Mouse (Mus musculus) layer of hippocampus, adult 9-11 months (tissue): Measurements from ENCODE around the gene Usp27x.

Experiments used
- DNase-seq: peaks from one replicate; pipeline ENCODE4 v3.0.0; 2022

Gene Usp27x

GRCm38 (mm10) chrX:7375716-7376480 is at the start of gene Usp27x:
Gene Usp27x (minus strand): TSS chrX:7375830.
- DNase-seq: peak; percentile 61

DNA sequence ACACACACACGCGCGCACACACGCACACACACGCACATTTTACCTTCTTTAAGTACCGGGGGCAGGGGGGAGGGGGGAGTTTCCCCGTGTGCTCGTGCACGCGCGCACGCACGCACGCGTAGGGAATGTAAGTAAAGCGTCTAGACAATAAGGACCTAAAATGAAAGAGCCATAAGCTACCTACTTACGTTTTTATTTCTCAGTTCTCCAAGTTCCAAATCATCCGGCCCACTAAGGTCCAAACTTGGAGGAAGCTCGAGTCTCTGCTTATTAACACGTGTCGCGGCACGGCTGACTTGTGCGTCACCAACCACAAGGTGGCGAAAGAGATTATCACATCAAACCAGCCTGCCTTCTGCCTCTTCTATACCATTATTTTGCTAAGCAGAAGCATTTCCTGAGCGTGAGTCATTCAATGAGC is 47.1 kb upstream of the Usp27x start:
- peak; percentile 75 for DNase-seq

DNA sequence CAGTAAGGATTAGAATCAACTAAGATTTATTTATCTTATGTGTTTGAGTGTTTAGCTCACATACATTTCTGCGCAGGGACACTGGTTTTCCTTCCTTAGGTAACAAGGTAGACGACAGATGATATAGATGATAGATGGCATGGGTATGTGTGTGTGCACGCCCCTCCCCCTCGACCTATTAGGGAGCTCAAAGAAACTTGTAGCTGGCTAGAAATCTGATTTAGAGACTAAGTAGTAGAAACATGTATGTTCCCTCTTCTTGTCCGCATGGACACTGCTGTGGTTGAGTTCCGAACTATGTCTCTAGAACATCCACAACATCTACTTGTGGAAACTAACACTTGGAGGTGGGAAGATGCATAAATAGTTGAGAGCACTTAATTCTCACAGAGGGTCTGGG is 46.5 kb upstream of the Usp27x start:
- DNase-seq: no peak

DNA sequence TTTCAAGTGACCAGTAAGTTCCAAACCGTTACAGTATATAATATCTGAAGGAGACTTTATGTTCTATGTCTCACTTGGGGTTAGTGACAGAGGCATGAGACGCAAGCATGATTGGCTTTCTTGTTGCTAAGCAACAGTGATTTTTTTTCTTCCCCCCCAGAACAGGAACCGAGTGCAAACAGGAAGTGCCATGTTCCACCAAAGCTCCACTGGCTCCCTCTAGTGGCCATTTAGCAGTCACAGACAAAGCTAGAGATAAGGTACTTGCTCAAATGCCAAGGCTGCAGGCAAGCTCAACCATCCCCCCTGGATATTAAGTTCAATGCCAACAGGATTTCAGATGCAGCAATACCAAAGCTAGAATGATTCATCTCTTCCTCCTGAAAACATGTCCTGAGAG is 45.4 kb upstream of the Usp27x start:
- DNase-seq: peak; percentile 81

DNA sequence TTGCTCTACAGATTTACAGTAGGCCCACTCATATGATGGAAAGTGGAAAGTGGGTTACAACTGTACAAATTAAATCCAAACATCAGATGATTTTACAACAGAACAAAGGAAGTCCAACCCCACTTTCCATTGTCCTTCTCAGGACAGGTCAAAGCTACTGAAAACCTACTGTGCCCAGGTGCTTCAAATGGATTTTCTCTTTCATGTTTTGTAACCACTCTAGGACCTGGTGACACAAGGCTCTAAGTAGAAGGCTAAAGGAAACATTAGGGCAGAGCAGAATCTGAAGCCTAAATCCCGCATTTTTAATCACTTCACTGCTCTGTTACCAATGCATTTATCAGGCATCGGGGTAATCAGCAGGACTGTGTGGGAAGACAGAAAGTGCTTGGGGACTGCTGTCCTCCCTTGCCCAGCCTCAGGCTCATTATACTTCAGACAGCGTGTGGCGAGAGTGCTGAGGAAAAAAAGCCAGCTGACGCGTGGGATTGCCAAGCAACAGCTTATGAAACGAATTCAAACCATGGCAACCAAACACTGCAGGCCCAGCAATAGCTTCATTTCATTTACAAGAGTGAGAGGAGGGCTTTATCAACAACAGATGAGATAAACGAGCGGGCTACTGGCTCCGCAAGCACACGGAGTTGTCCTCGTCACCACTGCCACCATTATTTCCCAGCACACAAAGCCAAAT is 40.7 kb upstream of the Usp27x start:
- peak; percentile 89 for DNase-seq

GRCm38 (mm10) chrX:7415308-7415707 is 39.7 kb upstream of the Usp27x start:
- DNase-seq: no peak

- DNase-seq: no peak
These were observed 36.8 kb upstream of the Usp27x start for GRCm38 (mm10) chrX:7412239-7413033.

DNA sequence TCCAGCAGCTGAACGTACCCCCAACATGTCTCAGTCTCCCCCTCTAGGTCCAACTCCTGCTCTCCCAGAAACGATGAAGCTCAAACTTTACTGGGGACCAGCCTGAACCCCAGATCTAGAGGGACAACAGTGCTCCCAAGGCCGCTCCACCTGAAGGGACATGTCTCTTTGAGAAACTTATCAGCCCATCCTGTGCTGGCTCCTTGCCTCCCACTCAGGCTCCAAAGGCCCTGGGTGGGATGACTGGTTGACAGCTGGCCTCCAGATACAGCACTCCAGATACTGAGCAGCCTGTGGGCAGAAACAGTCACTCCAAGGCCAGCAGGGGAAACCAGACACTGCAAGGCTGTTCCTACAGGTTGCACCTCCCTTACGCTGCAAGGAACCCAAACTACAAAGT is 956 bp upstream of the Usp27x start:
- no peak for DNase-seq

DNA sequence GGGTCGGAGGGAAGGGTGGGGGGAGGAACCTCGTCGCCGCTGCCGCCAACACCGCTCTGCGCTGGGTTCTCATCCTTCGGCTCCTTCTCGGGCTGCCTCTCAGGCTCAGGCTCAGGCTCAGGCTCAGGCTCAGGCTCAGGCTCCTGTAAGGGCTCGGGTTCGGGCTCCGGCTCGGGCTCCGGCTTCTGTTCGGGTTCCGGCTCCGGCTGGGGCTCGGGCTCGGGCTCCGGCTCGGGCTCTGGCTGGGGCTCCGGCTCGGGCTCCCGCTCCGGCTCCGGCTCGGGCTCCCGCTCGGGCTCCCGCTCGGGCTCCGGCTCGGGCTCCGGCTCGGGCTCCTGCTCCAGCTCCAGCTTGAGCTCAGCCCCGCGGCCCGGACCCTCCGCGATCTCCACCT is 311 bp downstream of the Usp27x start:
- no peak for DNase-seq

DNA sequence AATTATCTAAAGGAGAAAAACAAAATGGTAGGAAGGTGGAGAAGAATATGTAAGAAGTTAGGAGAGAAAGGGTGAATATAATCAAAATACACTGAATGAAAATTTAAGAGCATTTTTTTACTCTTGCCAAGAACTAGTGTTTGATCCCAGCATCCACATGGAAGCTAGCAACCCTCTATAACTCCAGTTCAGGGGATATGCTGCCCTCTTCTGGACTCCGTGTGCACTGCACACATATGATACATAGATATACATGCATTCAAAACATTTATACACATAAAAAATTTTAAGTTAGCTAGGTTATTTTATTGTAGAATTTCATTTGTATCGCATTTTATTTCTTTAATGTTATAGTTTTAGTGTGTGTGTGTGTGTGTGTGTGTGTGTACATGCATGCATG is 50.2 kb downstream of the Usp27x start:
- no peak for DNase-seq

DNA sequence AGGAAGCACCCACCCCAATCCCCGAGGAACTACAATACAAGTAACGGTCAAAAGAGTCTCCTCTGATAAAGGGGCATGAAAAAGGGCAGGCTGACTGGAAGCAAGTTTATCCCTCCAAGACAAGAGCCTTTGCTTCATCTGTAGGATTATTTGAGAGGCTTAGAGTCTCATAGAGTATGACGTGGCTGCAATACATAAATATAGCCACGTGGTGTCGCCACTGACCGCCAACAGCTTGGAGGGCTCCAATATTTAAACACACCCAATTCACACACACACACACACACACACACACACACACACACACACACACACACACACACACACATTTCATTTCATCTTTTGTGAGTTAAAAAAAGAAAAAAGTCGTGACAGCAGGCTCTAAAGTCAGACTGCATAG is 53.3 kb downstream of the Usp27x start:
- DNase-seq: peak; percentile 32
